Mouse (Mus musculus): Measurements from ENCODE around the gene Osbp. TPM values are rescaled to one million over a fixed set of nuclear protein-coding genes. Genes with fewer than 3 reads are reported as not detected.
"Not testable (repeated sequence)": the region's sequence is repeated elsewhere in the genome, so short reads cannot be mapped to it uniquely, and the experiment has no call there.

Gene Osbp
- total RNA-seq, 2 experiments from 2014 or later, result 74.0 to 83.6 TPM

GRCm38 (mm10) chr19:11984614-11985013 lies 18.9 kb downstream of the Osbp start:
- intact Hi-C loops (cut with DNase I); DNase-seq: not testable (repeated sequence)

- DNase-seq, result no peak
- intact Hi-C loops (cut with DNase I), result no loop called here
Measured at GRCm38 (mm10) chr19:11987841-11988240, 22.1 kb downstream of the Osbp start.

GRCm38 (mm10) chr19:11989334-11989733 lies 23.6 kb downstream of the Osbp start:
- intact Hi-C loops (cut with DNase I), result no loop called here
- no peak for DNase-seq

DNA sequence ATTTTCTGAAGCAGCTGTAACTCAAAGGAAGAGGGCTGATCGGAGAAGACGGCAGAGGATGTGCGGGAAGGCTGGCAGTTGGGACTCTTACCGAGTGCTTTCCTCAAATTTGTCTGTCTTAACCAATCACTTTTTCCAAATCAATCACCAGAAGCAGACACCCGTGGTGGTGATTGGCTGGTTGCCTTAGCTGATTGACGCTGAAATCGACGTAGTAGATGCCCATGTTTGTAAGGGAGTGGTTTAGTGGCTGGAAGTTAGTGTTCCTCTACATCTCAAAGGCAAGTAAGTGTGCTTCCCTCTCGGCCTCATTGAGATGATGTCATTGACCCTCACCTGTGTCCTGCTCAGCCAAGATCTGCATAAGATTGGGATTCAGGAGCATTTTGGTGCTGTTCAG lies 26.3 kb downstream of the Osbp start:
- intact Hi-C loops (cut with DNase I), result loop anchor here (10.0 kb wide), 1 partner anchor 1377 kb away; no protein-coding TSS in a partner anchor
- no peak for DNase-seq

DNA sequence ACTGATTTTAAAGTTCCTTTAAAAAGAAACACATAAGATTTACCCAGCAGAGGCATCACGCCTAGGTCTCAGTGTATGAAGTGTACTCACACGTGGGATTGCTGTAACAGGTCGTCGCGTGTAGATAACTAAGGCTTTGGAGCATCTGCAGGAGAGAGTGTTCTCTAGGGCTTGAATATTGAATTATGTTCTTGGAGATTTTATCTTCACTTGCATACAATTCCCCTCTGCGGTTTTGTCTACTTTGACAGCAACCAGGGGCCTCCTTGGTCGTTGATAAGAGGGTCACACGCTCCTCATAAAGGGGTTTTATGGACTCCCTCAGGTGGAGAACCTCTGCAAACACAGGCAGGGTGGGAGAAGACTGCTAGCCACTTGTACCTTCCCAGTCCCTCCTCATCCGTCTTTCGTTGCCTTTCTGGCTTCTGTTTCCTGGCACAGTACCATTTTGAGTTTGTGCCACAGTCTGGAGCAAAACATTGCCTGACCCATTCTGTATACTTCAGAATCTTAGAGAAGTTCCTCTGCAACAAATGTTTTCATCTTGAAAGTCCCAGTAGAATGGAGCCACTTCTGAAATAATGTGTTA lies 26.8 kb downstream of the Osbp start:
- no peak for DNase-seq
- intact Hi-C loops (cut with DNase I), result loop anchor here (10.0 kb wide), 1 partner anchor 1378 kb away; no protein-coding TSS in a partner anchor

GRCm38 (mm10) chr19:11994703-11995431 lies 29.1 kb downstream of the Osbp start:
- no peak for DNase-seq
- intact Hi-C loops (cut with DNase I), result loop anchor here (10.0 kb wide), 1 partner anchor 1380 kb away; no protein-coding TSS in a partner anchor

DNA sequence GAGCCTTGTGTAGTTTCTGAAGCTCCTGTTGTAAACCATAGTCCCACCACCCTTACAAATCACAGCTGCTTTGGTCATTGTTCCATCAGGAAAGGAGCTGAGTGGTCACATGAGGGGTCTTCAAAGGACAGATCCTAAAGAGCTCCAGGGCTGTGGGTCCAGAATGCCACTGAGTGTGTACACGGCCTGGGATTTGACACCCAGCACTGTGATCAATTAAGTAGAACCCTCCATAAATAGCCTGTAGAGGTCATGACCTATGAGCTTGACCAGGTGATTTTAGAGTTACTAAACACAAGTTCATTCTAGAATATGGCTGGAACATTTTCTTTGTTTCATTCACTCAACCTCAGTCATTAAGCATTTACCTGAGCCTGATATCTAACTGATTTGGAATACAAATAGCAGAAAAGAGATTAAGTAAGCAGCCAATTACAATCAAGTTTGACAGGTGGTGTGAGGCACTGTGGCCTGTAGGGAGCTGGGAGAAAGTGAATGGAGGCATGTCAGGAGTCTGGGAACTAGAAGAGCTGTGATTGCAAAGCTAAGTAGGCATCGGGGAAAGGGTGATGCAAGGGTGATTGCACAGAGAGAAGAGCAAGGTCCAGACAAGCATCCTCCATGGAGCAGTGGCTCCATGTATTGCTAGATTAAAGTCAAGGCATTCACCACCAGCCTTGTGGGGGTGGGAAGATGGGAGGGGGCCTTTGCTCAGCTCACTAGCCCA lies 30.1 kb downstream of the Osbp start:
- intact Hi-C loops (cut with DNase I), result loop anchor here (10.0 kb wide), 1 partner anchor 1381 kb away; no protein-coding TSS in a partner anchor
- DNase-seq, result no peak

- no peak for DNase-seq
- intact Hi-C loops (cut with DNase I), result no loop called here
Measured at GRCm38 (mm10) chr19:12001686-12002085, 35.9 kb downstream of the Osbp start.

GRCm38 (mm10) chr19:12002125-12002524 lies 36.4 kb downstream of the Osbp start:
- intact Hi-C loops (cut with DNase I), result no loop called here
- DNase-seq, result peak; percentile 55 to 70

GRCm38 (mm10) chr19:12002791-12003190 lies 37.0 kb downstream of the Osbp start:
- no peak for DNase-seq
- intact Hi-C loops (cut with DNase I), result no loop called here

GRCm38 (mm10) chr19:12003568-12003967 lies 37.8 kb downstream of the Osbp start:
- DNase-seq, result no peak

DNA sequence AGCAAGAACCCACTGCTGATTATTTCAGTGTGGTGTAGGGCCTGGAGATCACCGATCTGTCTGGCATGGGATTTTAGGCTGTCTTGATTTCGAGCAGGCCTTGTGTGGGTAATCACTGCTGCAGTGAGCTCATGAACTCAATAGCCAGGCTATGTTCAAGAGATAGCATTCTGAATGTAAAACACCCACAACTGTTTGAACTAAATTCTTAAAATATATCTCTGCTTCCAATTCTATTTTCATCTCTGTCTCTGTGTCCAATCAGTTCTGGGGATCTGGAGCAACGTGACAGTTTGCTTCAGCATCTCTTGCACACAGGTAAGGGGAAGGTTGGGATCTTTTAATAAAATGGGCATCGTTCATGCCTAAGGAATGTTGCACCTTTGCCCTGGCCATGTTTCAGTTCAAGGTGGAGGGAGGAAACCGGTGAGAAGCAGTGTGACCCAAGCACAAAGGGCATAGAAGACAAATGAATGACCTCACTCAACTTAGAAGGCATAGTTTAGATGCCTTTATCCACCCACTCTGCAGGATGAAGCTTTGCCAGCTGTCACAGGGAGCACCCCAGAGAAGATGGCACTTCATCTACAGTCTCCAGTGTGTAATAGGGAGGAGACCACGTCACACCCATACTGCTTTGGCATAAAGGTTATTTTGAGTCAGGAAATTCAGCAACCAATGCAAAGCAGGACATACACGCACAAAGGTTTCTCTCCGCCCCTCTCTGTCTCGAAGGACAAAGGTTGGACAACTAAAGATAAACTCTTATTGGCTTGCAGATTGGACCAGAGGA lies 38.7 kb downstream of the Osbp start:
- intact Hi-C loops (cut with DNase I), result loop anchor here (2.0 to 5.0 kb wide), 2 partner anchors 38 to 392 kb away; no protein-coding TSS in a partner anchor
- DNase-seq, result no peak

More at GRCm38 (mm10) chr19:12003568-12003967, 37.8 kb downstream of the Osbp start:
- intact Hi-C loops (cut with DNase I), result no loop called here

GRCm38 (mm10) chr19:12005376-12006360 lies 39.9 kb downstream of the Osbp start:
- DNase-seq, result peak; percentile 90 to 91
- intact Hi-C loops (cut with DNase I), result loop anchor here (2.0 to 5.0 kb wide), 2 partner anchors 39 to 393 kb away; no protein-coding TSS in a partner anchor

GRCm38 (mm10) chr19:12006361-12006947 lies 40.7 kb downstream of the Osbp start:
- peak in 1 of 2 experiments; percentile 41 for DNase-seq
- intact Hi-C loops (cut with DNase I), result loop anchor here (5.0 kb wide), 1 partner anchor 394 kb away; no protein-coding TSS in a partner anchor

DNA sequence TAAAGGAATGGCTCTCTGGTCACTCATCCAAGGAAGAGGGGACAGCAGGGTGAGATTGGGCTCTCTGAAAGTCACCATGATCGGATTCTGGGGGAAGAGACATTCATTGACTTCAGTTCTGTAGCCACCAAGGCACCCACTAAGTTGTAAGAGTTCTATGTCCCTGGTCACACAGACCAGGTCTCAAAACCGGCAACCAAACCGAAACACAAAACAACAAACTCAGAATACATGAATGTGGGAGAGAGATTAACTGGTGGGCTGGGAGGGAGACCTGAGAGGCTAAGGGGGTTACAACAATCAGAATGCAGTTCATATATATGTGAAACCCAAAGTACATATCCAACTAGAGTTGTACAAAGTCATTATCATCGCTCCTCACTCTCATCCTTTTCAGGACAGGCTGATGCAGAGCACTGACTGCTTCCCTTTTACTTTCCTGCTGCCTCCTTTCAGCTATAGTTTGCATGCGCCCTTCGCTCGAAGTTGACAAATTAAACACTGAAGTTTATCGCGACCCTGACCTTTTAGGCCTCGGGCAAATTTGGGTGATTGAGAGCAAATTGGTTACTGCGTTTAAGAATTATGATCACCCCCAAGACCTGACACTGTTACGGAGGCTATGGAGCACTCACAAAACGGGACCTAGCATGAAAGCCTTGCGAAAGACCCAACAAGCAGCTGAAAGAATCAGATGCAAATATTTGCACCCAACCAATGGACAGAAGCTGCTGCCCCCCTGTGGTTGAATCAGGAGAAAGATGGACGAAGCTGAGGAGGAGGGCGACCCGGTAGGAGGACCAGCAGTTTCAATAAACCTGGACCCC lies 41.6 kb downstream of the Osbp start:
- peak; percentile 54 to 68 for DNase-seq
- intact Hi-C loops (cut with DNase I), result loop anchor here (5.0 kb wide), 1 partner anchor 395 kb away; no protein-coding TSS in a partner anchor

GRCm38 (mm10) chr19:12008410-12009380 lies 43.0 kb downstream of the Osbp start:
- no peak for DNase-seq
- intact Hi-C loops (cut with DNase I), result loop anchor here (5.0 kb wide), 1 partner anchor 396 kb away; no protein-coding TSS in a partner anchor
